Mouse (Mus musculus): Measurements from ENCODE around the gene Ldb1. TPM values are rescaled to one million over a fixed set of nuclear protein-coding genes. Genes with fewer than 3 reads are reported as not detected.

Gene Ldb1
- total RNA-seq, 2 experiments from 2014 or later, result 15.5 to 15.8 TPM

- DNase-seq (ENCODE audit: low spot score), result peak; percentile 63
Observed at GRCm38 (mm10) chr19:46045696-46046311, 790 bp upstream of the Ldb1 start.

- peak; percentile 65 for DNase-seq (ENCODE audit: low spot score)
Observed at GRCm38 (mm10) chr19:46044271-46044992, 582 bp downstream of the Ldb1 start, which contains the start of gene Pprc1. TSS of gene Pprc1 (plus strand) at chr19:46044886.

- DNase-seq (ENCODE audit: low spot score), result peak; percentile 45
Observed at GRCm38 (mm10) chr19:46043380-46043779, 1.6 kb downstream of the Ldb1 start.

DNA sequence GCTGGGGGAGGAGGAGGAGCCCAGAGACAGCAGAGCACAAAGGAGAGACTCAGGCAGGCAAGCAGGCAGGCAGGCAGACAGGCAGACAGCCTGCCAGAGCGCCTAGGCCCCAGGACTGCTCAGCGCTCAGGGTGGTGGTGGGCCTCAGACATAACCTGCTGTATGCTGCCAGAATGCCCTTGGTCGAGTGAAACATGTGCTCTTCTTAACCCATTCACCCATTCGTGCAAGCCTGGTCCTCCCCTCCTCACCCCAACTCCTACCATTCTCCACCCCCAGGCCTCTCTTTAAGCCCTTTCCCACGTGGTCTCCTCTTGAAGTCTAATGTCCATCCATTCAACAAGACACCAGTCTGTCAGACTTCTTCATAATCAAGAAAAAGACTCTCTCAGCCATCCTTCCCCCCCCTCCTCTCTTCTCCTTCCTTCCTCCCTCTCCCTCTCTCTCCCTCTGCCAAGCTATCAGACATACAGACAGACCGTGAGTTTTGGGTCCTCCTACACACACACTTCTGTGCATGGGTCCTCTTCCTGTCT is 2.5 kb downstream of the Ldb1 start:
- DNase-seq (ENCODE audit: low spot score), result no peak

- DNase-seq (ENCODE audit: low spot score), result peak; percentile 62
Observed at GRCm38 (mm10) chr19:46041933-46042475, 3.0 kb downstream of the Ldb1 start.

GRCm38 (mm10) chr19:46041299-46041932 is 3.6 kb downstream of the Ldb1 start:
- DNase-seq (ENCODE audit: low spot score), result no peak

- no peak for DNase-seq (ENCODE audit: low spot score)
Observed at GRCm38 (mm10) chr19:46040149-46040902, 4.7 kb downstream of the Ldb1 start.

DNA sequence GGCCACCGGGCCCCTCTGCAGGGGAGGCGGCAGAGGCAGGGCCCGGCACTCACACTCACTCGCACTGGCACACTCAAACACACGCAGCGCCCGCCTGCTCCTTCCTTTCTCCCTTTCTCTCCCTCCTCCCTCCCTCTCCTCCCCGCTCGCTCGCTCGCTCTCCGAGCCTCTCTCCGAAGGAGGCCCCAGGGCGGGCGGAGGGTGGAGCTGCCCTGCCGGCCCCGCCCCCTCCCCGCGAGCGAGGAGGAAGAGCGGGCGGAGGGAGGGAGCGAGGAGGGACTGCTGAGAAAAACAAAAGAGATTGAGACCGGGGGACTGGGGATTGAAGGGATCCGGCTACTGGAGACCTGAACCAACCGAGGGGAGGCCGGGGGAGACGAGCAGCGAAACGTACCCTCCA is 5.5 kb downstream of the Ldb1 start:
- peak; percentile 77 for DNase-seq (ENCODE audit: low spot score)

GRCm38 (mm10) chr19:46038851-46039260 is 6.2 kb downstream of the Ldb1 start:
- DNase-seq (ENCODE audit: low spot score), result no peak

DNA sequence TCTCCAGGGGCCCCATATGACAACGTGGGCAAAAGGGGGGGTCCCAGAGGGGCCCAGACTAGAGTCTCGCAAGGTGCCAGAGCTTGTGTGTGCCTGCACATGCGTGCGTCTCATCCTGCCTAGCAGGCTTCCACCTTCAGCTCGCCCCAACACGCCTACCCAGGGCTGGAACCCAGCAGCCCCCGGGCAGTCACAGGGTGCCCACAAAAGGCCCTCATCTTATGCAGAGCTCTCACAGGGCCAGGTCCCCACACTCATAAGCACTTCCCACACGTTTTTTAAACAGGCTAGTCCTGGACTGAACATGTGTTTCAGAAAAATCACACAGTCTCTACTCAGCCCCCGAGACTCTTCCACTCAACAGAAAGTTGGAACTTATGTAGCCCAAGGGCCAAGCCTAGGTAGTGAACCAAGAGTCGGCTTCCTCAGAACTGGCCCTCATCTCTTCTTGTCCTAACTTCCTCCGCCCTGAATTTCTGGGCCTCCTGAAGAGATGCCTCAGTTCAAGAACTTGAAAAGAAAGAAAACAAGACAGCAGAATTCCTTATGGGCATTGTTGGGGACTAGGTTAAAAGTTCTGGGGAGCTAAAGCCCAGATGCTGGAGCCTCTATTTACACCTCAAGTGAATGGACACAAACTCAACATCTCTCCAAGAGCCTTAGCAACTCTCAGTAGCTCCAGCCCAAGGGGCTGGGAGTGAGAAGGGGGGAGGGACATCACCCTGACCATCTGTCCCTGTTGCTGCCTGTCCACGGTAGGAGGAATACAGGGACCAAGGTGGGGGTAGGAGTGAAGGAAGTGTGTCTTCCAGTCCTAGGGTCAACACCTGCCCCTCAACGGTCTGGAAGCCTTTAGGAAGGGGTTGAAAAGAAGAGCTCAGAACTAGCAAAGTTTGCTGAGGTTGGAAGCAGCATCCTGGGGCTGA is 6.8 kb downstream of the Ldb1 start:
- DNase-seq (ENCODE audit: low spot score), result no peak

DNA sequence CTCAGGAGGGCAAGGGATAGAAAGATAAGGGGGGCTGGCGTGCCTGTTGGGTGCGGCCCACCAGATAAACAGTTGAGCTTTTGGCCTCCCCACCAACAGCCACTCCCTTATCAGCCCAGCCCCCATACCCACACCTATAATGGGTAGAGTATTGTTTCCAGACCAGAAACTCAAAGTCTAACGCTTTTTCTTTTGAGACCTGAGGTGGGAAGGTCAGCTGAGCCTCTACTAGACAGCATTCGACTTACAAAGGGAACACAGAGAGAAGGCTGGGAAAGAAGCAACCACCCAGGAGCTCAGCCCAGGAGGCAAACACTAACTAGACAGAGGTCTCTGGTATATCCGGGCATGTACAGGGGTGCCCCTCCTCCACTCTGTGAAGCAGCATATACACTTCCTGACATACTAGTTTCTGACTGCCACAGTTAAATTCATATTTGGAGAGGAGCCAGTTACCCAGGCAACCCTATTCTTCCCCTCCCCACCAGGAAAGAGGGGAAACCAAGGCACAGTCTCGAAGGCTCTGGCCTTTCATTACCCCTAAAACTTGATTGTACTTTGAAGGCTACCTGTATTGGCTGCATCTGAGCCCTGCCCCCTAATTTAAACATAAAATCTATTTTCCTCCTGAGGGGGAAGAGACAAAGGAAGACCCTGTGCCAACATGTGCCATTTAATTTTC is 7.6 kb downstream of the Ldb1 start:
- no peak for DNase-seq (ENCODE audit: low spot score)

DNA sequence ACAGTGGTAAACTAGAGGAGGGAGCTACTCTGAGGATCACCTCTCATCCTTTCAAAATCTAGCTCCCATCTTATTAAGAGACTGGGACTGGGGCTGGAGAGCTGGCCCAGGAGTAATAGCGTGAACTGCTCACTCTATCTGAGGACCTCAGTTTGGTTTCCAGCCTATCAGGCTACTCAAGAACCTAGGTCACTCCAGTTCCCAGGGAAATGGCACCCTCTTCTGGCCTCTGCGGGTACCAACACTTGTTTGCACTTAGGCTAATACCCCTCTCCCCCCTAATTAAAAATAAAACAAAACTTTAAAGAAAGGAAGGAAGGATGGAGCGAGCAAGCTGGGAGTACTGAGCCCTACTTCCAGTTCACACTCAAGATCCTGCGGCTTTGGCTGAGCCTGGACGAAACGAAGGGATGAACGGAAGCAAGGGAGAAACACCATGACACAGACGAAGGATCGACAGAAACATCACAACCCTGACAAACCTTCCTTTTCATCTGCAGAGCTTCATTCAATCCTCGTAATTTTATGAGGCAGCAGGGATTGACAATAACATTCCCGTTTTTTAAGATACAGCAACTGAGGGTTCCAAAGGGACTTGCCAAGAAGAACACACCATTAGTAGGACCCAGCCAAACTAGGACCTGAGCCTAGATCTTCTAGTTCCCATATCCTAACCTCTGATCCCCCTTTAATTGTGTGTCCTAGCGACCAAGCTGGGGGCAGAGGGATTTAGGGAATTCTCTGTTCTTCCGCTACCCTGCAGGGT is 8.4 kb downstream of the Ldb1 start:
- DNase-seq (ENCODE audit: low spot score), result no peak

- DNase-seq (ENCODE audit: low spot score), result no peak
Observed at GRCm38 (mm10) chr19:46035971-46036370, 9.0 kb downstream of the Ldb1 start.

DNA sequence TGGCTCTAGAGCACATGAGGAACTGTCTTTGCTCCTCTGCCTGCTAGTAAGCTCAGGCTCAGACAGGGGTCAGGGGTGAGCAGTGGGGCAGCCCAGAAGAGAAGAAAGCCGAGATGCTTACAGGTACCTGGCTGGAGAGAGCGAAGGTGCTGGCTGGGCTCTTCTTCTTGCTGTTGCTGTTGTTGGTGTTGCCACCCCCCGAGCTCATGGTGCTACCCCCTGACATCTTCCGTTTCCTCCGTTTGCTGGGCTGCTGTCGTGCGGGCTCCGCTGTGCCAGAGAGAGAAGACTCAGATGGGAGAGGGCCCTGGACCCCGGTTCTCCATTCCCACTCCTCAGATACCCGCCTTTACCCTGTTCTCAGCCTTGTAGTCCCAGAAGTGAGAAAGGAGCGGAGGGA is 11.1 kb downstream of the Ldb1 start:
- DNase-seq (ENCODE audit: low spot score), result no peak

DNA sequence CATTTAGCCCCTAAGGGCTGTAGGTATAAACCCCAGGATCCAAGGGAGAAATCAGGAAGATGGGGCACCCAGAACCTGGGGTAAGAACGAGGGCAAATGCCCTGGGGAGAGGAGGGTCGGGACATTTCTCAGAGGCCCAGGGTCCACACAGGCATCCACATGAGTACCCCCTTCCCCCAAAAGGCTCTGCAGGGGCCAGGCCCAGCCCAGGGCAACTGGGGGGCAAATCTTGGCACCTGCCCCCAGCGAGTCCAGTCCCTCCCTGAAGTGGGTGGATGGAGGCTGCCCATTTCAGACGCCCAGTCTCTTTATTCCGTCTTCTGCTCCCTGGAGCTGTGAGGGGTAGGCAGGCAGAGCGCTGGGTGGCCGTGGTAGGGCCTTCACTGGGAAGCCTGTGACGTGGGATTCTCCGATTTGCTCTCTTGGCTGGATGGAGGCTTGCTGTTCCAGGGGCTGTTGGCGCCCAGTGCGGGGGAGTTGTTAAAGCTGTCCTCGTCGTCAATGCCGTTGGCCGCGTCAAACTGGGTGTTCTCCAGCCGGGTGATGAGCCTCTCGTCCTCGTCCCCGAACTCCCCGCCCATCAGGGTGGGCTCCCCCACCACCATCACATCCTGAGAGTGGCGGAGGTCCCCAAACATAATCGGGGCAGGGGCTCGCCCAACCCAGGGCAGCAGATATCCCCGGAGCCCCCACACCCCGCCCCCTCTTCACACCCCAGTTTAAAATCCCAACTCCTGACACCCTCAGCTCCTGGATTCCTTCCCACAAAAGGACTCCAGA is 12.1 kb downstream of the Ldb1 start:
- no peak for DNase-seq (ENCODE audit: low spot score)

DNA sequence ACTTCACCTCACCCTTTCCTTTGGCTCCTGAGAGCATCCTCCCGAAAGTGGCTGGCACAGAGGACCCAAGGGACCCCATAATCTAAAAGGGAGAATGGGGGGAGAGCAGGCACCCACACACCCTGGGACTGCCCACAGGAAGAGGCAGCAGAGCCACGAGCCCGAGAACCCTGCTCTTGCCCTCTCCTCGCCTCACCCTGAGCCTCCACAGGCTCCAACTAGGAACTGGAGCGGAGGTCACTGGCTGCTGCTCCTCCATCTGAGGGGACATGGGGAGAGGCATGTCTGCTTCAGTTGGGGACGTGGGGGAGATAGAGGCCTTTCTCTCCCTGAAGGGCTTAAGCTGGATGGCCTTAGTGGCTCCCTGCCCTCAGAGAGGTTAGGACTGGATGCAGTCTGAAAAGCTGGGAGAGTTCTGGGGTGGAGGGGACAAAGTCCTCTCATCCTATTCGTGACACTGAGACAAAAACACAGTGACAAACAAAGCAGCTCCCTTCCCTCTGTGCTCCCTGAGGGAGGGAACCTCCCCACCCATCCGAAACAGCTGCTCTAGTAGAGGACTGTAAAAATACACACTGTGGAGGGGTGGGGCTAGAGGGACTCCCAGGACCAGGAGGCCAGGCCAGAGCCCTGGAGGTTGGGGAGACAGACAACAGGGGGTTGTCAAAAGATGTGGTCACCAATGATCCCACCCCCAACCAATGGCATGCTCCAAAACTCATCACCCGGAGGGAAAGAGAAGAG is 13.2 kb downstream of the Ldb1 start:
- no peak for DNase-seq (ENCODE audit: low spot score)

- no peak for DNase-seq (ENCODE audit: low spot score)
Observed at GRCm38 (mm10) chr19:46030196-46030983, 14.6 kb downstream of the Ldb1 start.
